Mouse (Mus musculus): ENCODE measurements around the gene Pcnx2.

GRCm38 (mm10) chr8:125857251-125857650 is 40.9 kb downstream of the Pcnx2 start:
- no peak for TF ChIP-seq CTCF (conservative IDR thresholded peaks at IDR 0.05 in 1 of 2, IDR thresholded peaks at IDR 0.05 in 1 of 2; ENCODE audit: low read depth in 2 of 2, low read length in 2 of 2)
- no peak for TF ChIP-seq CHD2 (IDR thresholded peaks at IDR 0.05; ENCODE audit: low read length)
- TF ChIP-seq MXI1 (IDR thresholded peaks at IDR 0.05; ENCODE audit: low read depth, low read length) = no peak
- TF ChIP-seq POLR2A (IDR thresholded peaks at IDR 0.05; ENCODE audit: low read depth, low read length) = no peak
